Mouse (Mus musculus) midbrain, postnatal 0 days (tissue): Measurements from ENCODE around the gene 3110021N24Rik. TPM values are rescaled to one million over a fixed set of nuclear protein-coding genes. Genes with fewer than 3 reads are reported as not detected.

Experiments
- ATAC-seq: fragments of 200-750 bp; cut with Nextera tagmentation; 2 replicates; pipeline ENCODE4 v1.8.0; 2017; ENCODE audit warnings: moderate number of reproducible peaks, mild to moderate bottlenecking, moderate TSS enrichment, moderate library complexity; ENCODE audit not compliant: low FRiP score
- DNase-seq: peaks from one replicate; pipeline ENCODE4 v3.0.0-alpha.2; 2015; ENCODE audit warnings: low spot score
- H3K27ac ChIP-seq: fragments of 300-500 bp; sonication (generic); 2 replicates; pipeline ENCODE4 v1.5.1; 2014; ENCODE audit warnings: low read depth, mild to moderate bottlenecking, low read length, mixed read lengths
- H3K27me3 ChIP-seq: fragments of 300-500 bp; sonication (generic); 2 replicates; pipeline ENCODE4 v1.6.1; 2014; ENCODE audit warnings: low read length, control low read depth, mixed read lengths; ENCODE audit not compliant: insufficient read depth
- H3K36me3 ChIP-seq: fragments of 300-500 bp; sonication (generic); 2 replicates; pipeline ENCODE4 v1.6.1; 2014; ENCODE audit warnings: low read length, control low read depth, mixed read lengths; ENCODE audit not compliant: insufficient read depth
- H3K4me1 ChIP-seq: fragments of 300-500 bp; sonication (generic); 2 replicates; pipeline ENCODE4 v1.6.1; 2014; ENCODE audit warnings: mild to moderate bottlenecking, control low read depth, antibody characterized with exemption, low read length, mixed read lengths; ENCODE audit not compliant: insufficient read depth
- H3K4me2 ChIP-seq: fragments of 300-500 bp; sonication (generic); 2 replicates; pipeline ENCODE4 v1.6.1; 2014; ENCODE audit warnings: low read depth, mild to moderate bottlenecking, low read length, mixed read lengths; ENCODE audit not compliant: poor library complexity, severe bottlenecking
- H3K4me3 ChIP-seq: fragments of 300-500 bp; sonication (generic); 2 replicates; pipeline ENCODE4 v1.5.1; 2014; ENCODE audit warnings: low read depth, mild to moderate bottlenecking, low read length, moderate library complexity
- H3K9ac ChIP-seq: fragments of 300-500 bp; sonication (generic); replicated peaks from 2 replicates; pipeline ENCODE4 v1.6.1; 2014; ENCODE audit warnings: mild to moderate bottlenecking, low read length, moderate library complexity, mixed read lengths; ENCODE audit not compliant: poor library complexity, severe bottlenecking
- H3K9me3 ChIP-seq: fragments of 300-500 bp; sonication (generic); 2 replicates; pipeline ENCODE4 v1.6.1; 2016; ENCODE audit warnings: low read length, control low read depth
- CTCF ChIP-seq: IDR thresholded peaks from 2 replicates; pipeline ENCODE4 v1.5.1; 2016; ENCODE audit warnings: antibody characterized with exemption, mild to moderate bottlenecking
- WGBS: fragments of 180-500 bp; shearing (Covaris S2); extraction: QIAGEN DNeasy Blood & Tissue Kit; methylation state at CpG from one replicate; pipeline ENCODE4 v1.1.7; 2014; 5-methylcytosine and 5-hydroxymethylcytosine counted together
- polyA plus RNA-seq: library from polyadenylated mRNA; unstranded; fragments of >200 nt; fragmentation: Nextera tagmentation; extraction: Ambion mirVana; gene quantifications from 2 replicates; pipeline ENCODE4 v1.2.1, GENCODE M21; 2015
- total RNA-seq: library from RNA; depleted of rRNA; stranded (reverse); fragments of >200 nt; gene quantifications from 2 replicates; pipeline ENCODE4 v1.2.3, GENCODE M21; 2014

3110021N24Rik gene
- total and polyA plus RNA-seq, 2 experiments from 2014 or later = 0.16 to 2.5 TPM

DNA sequence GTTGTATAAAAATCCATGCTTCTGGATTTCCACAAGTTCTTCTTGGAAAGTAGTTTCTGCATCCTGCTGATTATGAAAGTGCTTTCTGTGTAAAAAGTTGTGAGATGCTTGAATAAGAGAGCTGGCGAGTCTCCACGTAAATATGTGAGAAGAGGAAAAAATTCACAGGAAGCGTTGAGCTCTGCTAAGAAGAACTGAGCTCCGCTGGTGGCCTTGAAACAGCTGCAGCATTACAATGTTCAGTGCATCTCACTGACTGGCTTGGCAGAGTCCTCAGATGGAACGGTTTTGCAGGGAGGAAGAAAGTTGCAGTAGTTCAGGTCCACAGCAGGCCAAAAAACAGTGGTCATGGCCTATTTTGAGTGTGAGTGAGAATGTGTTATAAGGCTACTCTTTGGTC, 11.2 kb upstream of the 3110021N24Rik start:
- Histone ChIP-seq H3K4me1 (no peaks in the 10 kb centered on the region), H3K4me3 (no peak overlapping the region), H3K4me2 (no peak overlapping the region), H3K27ac (no peak overlapping the region), H3K9me3 (no peaks in the 10 kb centered on the region), H3K36me3 (no peaks in the 10 kb centered on the region), H3K9ac (no peak overlapping the region), H3K27me3 (no peaks in the 10 kb centered on the region)
- 82% methylated on average over 5 of the region's 5 CpGs for WGBS
- peak; percentile 10 for DNase-seq
- no peak for TF ChIP-seq CTCF
- ATAC-seq = no peak

DNA sequence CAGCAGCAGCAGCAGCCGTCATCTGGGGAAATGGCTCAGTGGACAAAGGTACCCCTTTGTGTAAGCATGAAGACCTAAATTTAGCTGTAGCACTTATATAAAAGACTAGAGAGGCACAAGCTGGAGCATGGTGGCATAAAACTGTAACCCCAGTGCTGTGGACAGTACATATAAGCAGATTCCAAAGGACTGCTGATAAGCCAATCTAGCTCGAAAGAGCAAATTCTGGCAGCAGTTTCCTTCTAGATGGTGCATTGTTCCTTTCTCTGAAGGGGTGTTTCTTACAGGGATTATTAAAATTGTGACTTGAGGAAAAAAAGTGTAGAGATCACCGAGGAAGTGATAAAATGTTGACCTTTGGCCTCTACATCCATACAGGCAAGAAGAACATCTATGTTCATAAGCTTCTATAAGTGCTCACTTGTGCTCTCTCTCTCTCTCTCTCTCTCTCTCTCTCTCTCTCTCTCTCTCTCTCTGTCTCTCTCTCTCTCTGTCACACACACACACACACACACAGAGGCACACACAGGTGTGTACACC, 1.9 kb downstream of the 3110021N24Rik start:
- no peak overlapping the region for H3K9ac ChIP-seq
- no peak for TF ChIP-seq CTCF
- WGBS = 79% methylated on average over 3 of the region's 3 CpGs
- no peaks in the 10 kb centered on the region for H3K4me1 ChIP-seq
- H3K36me3 ChIP-seq = peaks cover 16% of the 10 kb centered on the region
- H3K27me3 ChIP-seq = no peaks in the 10 kb centered on the region
- no peaks in the 10 kb centered on the region for H3K9me3 ChIP-seq
- ATAC-seq (no peak), DNase-seq (no peak)
- H3K27ac ChIP-seq = no peak overlapping the region
- no peak overlapping the region for H3K4me2 ChIP-seq
- H3K4me3 ChIP-seq = no peak overlapping the region

DNA sequence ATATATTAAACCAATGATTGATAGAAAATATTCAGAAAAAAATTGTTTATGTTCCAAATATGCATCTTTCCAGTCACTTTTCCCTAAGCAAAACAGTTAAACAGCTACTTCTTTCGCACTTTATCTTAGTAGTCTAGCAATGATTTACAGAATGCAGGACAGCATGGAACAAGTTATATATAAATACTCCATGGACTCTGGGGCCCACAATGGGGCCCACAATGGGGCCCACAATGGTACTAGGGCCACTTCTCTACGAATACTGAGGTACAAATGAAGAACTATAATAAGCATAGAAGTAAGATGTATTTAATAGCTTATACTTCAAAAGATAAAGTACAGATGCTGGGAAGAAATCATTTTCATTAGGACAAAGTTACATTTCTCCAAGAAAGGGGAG, 4.7 kb downstream of the 3110021N24Rik start:
- 95% methylated on average over 2 of the region's 2 CpGs for WGBS
- no peak overlapping the region for H3K27ac ChIP-seq
- DNase-seq (no peak), ATAC-seq (no peak)
- peaks cover 8% of the 10 kb centered on the region; the same call in 1 of the 2 replicates for H3K36me3 ChIP-seq
- no peaks in the 10 kb centered on the region for H3K27me3 ChIP-seq
- no peaks in the 10 kb centered on the region for H3K9me3 ChIP-seq
- H3K4me3 ChIP-seq = no peak overlapping the region
- no peak overlapping the region for H3K9ac ChIP-seq
- no peak overlapping the region for H3K4me2 ChIP-seq
- TF ChIP-seq CTCF = no peak
- H3K4me1 ChIP-seq = no peaks in the 10 kb centered on the region

DNA sequence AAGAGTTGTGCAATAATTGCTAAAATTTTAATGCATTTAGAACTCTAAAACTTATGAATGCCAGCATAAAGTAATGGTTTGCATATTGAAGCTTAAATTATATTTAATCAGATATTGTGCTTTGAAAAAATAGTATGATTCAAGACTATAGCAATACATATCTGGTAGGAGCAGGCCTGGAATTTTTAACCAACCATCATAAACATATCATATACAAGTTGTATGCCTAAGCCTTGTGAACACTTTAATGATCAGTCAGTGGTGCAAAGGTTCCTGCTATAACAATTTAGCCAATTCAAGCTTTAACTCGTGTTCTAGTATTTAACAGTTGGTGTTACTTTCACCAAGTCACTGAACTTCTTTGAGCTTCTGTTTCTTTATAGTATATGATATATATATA, 11.0 kb downstream of the 3110021N24Rik start:
- no peak overlapping the region for H3K9ac ChIP-seq
- H3K27me3 ChIP-seq = no peaks in the 10 kb centered on the region
- H3K9me3 ChIP-seq = no peaks in the 10 kb centered on the region
- ATAC-seq (no peak), DNase-seq (no peak)
- H3K4me1 ChIP-seq = no peaks in the 10 kb centered on the region
- H3K4me2 ChIP-seq = no peak overlapping the region
- 0 out of 2 replicates have a peak, but pooled peaks cover 2% of the 10 kb centered on the region for H3K36me3 ChIP-seq
- no peak overlapping the region for H3K4me3 ChIP-seq
- no peak for TF ChIP-seq CTCF
- WGBS = 84% methylated on average over 1 of the region's 1 CpGs
- H3K27ac ChIP-seq = no peak overlapping the region

DNA sequence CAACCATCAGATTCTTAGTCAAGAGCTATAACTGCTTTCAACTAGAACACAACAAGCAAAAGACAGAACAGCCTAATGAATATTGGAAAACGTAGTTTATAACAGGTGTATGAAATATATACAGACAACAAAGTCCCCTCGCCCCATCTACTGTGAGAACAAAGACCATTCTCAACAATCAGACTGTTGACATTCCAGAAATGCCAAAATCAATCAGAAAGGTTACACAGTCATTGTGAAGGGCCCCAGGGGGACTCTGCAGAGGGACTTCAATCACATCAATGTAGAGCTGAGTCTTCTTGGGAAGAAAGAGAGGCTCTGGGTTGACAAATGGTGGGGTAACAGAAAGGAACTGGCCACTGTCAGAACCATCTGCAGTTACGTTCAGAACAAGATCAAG, 12.1 kb downstream of the 3110021N24Rik start:
- no peak overlapping the region for H3K9ac ChIP-seq
- no peak overlapping the region for H3K4me2 ChIP-seq
- H3K4me1 ChIP-seq = no peaks in the 10 kb centered on the region
- H3K9me3 ChIP-seq = no peaks in the 10 kb centered on the region
- no peak for TF ChIP-seq CTCF
- ATAC-seq (no peak), DNase-seq (no peak)
- H3K27me3 ChIP-seq = no peaks in the 10 kb centered on the region
- 47% methylated on average over 3 of the region's 3 CpGs for WGBS
- H3K27ac ChIP-seq = no peak overlapping the region
- H3K36me3 ChIP-seq = no peaks in the 10 kb centered on the region
- H3K4me3 ChIP-seq = no peak overlapping the region

DNA sequence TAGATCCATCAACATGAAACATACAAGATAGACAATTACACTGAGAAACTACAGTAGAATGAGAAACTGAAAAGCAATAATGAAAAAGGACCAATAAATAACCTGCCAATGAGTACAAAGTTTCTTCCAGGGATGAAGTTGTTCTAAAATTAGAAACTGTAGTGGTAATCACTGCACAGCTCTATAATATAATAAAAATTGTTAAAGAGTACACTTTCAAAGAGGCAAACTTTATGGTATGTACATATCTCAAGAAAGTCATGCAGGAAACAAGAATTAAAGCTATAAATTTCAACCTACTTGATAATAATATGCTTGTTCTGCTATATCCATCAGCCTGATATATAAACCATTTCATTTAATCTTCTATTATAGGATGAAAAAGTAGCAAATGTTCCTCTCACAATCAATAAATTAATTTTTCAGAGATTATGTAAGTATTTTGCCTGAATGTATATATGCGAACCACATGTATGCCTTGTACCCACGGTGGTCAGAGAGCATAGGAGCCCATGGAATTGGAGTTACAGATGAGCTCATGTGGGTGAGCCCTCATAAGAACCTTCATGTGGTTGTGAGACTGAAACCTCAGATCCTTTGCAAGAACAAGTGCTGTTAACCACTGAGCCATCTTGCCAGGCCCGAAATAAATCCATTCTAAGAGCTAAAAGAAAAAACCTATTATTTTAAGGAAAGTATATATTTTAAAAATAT, 26.9 kb downstream of the 3110021N24Rik start:
- TF ChIP-seq CTCF = no peak

More for the DNA sequence above, 26.9 kb downstream of the 3110021N24Rik start:
- no peaks in the 10 kb centered on the region for H3K36me3 ChIP-seq
- H3K4me1 ChIP-seq = no peaks in the 10 kb centered on the region
- ATAC-seq (no peak), DNase-seq (no peak)
- no peak overlapping the region for H3K4me2 ChIP-seq
- no peak overlapping the region for H3K9ac ChIP-seq
- H3K9me3 ChIP-seq = no peaks in the 10 kb centered on the region
- H3K4me3 ChIP-seq = no peak overlapping the region
- no peaks in the 10 kb centered on the region for H3K27me3 ChIP-seq
- WGBS = 95% methylated on average over 3 of the region's 3 CpGs
- no peak overlapping the region for H3K27ac ChIP-seq
